Mouse (Mus musculus): ENCODE measurements at regions not wholly inside any gene's neighbourhood (a gene's known extent, or its start where the extent isn't known, plus 50 kb on each side); places are given as distances from the start of the nearest gene placed in this dataset.
A peak's percentile ranks its signal among the peaks of the same experiment; 100 is the strongest.

- no peak for DNase-seq (ENCODE audit: low read depth)
These were observed 74.1 kb upstream of the Hnrnpa3 start for GRCm38 (mm10) chr2:75584975-75585374.

GRCm38 (mm10) chr2:75588572-75588971 lies 70.5 kb upstream of the Hnrnpa3 start:
- peak; percentile 74 for DNase-seq (ENCODE audit: low read depth)

- no peak for DNase-seq (ENCODE audit: low read depth)
These were observed 69.6 kb upstream of the Hnrnpa3 start for GRCm38 (mm10) chr2:75589452-75589851.

- peak; percentile 74 for DNase-seq (ENCODE audit: low read depth)
These were observed 68.9 kb upstream of the Hnrnpa3 start for GRCm38 (mm10) chr2:75590175-75590574.

GRCm38 (mm10) chr2:75600511-75600910 lies 58.5 kb upstream of the Hnrnpa3 start:
- DNase-seq (ENCODE audit: low read depth): no peak

- no peak for DNase-seq (ENCODE audit: low read depth)
These were observed 55.7 kb upstream of the Hnrnpa3 start for GRCm38 (mm10) chr2:75603175-75603871.

GRCm38 (mm10) chr2:75605634-75606033 lies 53.4 kb upstream of the Hnrnpa3 start:
- peak; percentile 60 for DNase-seq (ENCODE audit: low read depth)

GRCm38 (mm10) chr2:75607010-75607915 lies 51.8 kb upstream of the Hnrnpa3 start:
- no peak for DNase-seq (ENCODE audit: low read depth)

- DNase-seq (ENCODE audit: low read depth): no peak
These were observed 51.1 kb upstream of the Hnrnpa3 start for GRCm38 (mm10) chr2:75607958-75608357.

- DNase-seq (ENCODE audit: low read depth): no peak
These were observed 50.6 kb upstream of the Hnrnpa3 start for GRCm38 (mm10) chr2:75608482-75608881.

GRCm38 (mm10) chr2:75609150-75609946 lies 49.7 kb upstream of the Hnrnpa3 start:
- no peak for DNase-seq (ENCODE audit: low read depth)
